Mouse (Mus musculus) liver, adult 2 months (tissue): ENCODE results near the gene Abca4.

ENCODE experiments used
- CTCF ChIP-seq: fragments of 200-500 bp; IDR thresholded peaks from 2 replicates; pipeline ENCODE4 v1.5.1; 2011; ENCODE audit warnings: low read depth, low read length, control low read depth
- POLR2A ChIP-seq: fragments of 200-500 bp; IDR thresholded peaks from 2 replicates; pipeline ENCODE4 v1.6.1; 2011; ENCODE audit warnings: low read length, control low read depth; ENCODE audit not compliant: insufficient read depth; ENCODE audit errors: extremely low read depth

DNA sequence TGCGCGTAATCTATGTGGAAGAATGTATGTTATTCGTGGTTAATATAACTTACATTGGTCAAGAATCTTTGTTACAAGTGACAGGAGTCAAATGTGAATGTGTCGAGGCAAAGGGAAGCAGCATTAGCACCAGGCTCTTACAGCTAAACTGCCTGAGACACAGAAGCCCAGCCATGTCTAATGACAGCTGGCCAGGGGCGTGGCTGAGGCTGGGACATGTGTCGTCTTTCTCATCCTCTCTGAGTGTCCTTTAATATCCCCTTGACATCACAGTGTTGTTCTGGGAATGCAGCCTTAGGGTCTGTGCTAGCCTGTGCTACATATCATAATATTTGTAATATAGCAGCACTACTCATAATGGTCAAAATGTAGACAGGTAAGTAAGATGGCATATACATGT lies 3.7 kb upstream of the Abca4 start:
- TF ChIP-seq CTCF (no peak), POLR2A (no peak)
